Mouse (Mus musculus): ENCODE measurements at regions not wholly inside any gene's neighbourhood (a gene's known extent, or its start where the extent isn't known, plus 50 kb on each side); places are given as distances from the start of the nearest gene placed in this dataset.

DNA sequence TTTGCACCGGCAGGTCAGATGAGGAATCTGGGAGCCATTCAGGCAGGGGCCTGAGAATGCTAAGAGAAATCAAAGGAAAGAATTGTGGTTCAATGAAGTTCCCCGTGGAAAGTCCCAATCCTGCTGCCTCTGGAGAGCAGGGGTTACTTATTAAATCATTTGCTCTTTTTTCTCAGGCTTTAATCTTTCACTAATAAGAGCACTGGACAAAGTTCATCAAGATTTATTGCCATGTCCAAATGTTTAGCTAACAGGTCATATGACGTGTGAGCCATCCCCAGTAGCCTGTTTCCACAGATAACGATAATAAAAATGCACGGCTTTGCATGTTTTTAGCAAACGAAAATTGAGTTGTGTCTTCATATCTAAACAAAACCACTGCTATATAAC is 62.6 kb upstream of the Prkg2 start:
- no peaks in the 10 kb centered on the region for H3K27me3 ChIP-seq (ENCODE audit: control insufficient read depth, insufficient read depth, low read length)
- no peak overlapping the region for H3K9ac ChIP-seq (ENCODE audit: low read length)
- no peak for ATAC-seq (ENCODE audit: insufficient read depth, low FRiP score)
- no peak overlapping the region for H3K27ac ChIP-seq (ENCODE audit: low read length)
- no peak overlapping the region for H3K4me3 ChIP-seq (replicated peaks; ENCODE audit: low read length)
- no peaks in the 10 kb centered on the region for H3K36me3 ChIP-seq (ENCODE audit: control insufficient read depth, insufficient read depth, low read length)
- H3K9me3 ChIP-seq (replicated peaks; ENCODE audit: control insufficient read depth, low read length) = no peaks in the 10 kb centered on the region
- 45% methylated on average over 6 of the region's 6 CpGs for WGBS
- H3K4me2 ChIP-seq (ENCODE audit: low read depth, low read length) = no peak overlapping the region
- no peaks in the 10 kb centered on the region for H3K4me1 ChIP-seq (ENCODE audit: control insufficient read depth, insufficient read depth, low read length)

DNA sequence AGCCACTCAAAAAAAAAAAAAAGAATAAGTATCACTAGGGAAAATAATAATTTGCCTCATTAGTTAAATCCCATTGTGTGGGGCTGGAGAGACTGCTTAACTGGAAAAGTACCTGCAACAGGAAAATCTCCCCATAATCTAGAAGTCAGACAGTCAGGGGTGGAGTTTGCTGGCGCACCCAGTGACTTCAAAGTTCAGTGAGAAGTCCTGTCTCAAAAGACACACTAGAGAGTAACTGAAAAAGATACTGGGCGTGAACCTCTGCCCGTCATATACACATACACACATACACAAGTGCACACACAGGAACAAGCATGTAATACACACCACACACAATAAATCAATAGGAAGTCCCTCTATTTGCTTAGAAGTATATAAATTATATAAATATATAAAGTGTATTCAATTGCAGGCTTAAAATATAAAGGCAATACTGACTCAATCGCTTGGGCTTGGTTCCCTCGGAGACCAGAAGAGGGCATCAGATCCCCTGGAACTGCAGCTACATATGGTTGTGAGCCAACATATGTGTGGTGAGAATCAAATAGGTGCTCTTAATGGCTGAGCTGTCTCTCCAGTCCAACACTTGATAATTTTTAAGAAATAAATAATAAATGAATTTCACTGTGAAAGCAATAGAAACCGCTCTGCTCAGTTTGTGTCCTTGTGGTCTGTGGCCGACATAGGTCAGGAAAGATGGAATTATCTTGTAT is 62.0 kb upstream of the Prkg2 start:
- Histone ChIP-seq H3K4me3 (replicated peaks; ENCODE audit: low read length) (no peak overlapping the region), H3K9me3 (replicated peaks; ENCODE audit: control insufficient read depth, low read length) (no peaks in the 10 kb centered on the region), H3K27me3 (ENCODE audit: control insufficient read depth, insufficient read depth, low read length) (no peaks in the 10 kb centered on the region), H3K9ac (ENCODE audit: low read length) (no peak overlapping the region), H3K4me1 (ENCODE audit: control insufficient read depth, insufficient read depth, low read length) (no peaks in the 10 kb centered on the region), H3K4me2 (ENCODE audit: low read depth, low read length) (no peak overlapping the region), H3K36me3 (ENCODE audit: control insufficient read depth, insufficient read depth, low read length) (no peaks in the 10 kb centered on the region), H3K27ac (ENCODE audit: low read length) (no peak overlapping the region)
- no peak for ATAC-seq (ENCODE audit: insufficient read depth, low FRiP score)
- WGBS = 85% methylated on average over 7 of the region's 7 CpGs

All from stomach, embryonic 16.5 days (tissue).